Mouse (Mus musculus): ENCODE data around the gene Igdcc3. TPM values are rescaled to one million over a fixed set of nuclear protein-coding genes. Genes with fewer than 3 reads are reported as not detected.

The Igdcc3 gene
- total and polyA plus RNA-seq, 3 experiments, result 0.21 to 0.26 TPM; not detected in 1

- Histone ChIP-seq H3K27ac (ENCODE audit: insufficient read depth, low read depth) (no peak overlapping the region), H3K36me3 (replicated peaks in 1 of 2; ENCODE audit: control insufficient read depth in 1 of 2, insufficient read depth in 1 of 2, low read length in 1 of 2) (no peaks in the 10 kb centered on the region), H3K4me2 (ENCODE audit: insufficient read depth, low read depth, poor library complexity, severe bottlenecking) (peak overlapping the region; percentile 56), H3K9me3 (replicated peaks; ENCODE audit: low read length) (no peaks in the 10 kb centered on the region), H3K79me2 (replicated peaks; ENCODE audit: control insufficient read depth, extremely low read depth, insufficient read depth, poor library complexity, severe bottlenecking) (no peaks in the 10 kb centered on the region), H3K27me3 (replicated peaks) (peaks cover 45% of the 10 kb centered on the region), H3K4me1 (ENCODE audit: control insufficient read depth in 1 of 2, insufficient read depth in 2 of 2) (peaks cover 4 to 20% of the 10 kb centered on the region in 2 experiments), H3K9ac (ENCODE audit: insufficient read depth, low read depth) (no peak overlapping the region), H3K4me3 (replicated peaks in 1 of 3; ENCODE audit: low read depth in 2 of 3, low read length in 2 of 3, poor library complexity in 1 of 3) (no peak overlapping the region)
- TF ChIP-seq ZMIZ1 (IDR thresholded peaks at IDR 0.05; ENCODE audit: low read depth, low read length) (no peak), E2F4 (IDR thresholded peaks at IDR 0.05; ENCODE audit: insufficient replicate concordance, low read depth, low read length) (0 out of 2 replicates have a peak, but pooled peaks have one; percentile 29), MAX (IDR thresholded peaks at IDR 0.05; ENCODE audit: low read length) (peak; percentile 60; the same call in 1 of the 2 replicates), TBP (conservative IDR thresholded peaks at IDR 0.05; ENCODE audit: low read depth, low read length) (no peak), ELF1 (IDR thresholded peaks at IDR 0.05; ENCODE audit: low read depth, low read length) (no peak), USF1 (IDR thresholded peaks at IDR 0.05; ENCODE audit: low read depth, low read length) (no peak), BHLHE40 (IDR thresholded peaks at IDR 0.05; ENCODE audit: low read depth, low read length) (0 out of 2 replicates have a peak, but pooled peaks have one; percentile 29), IRF4 (IDR thresholded peaks at IDR 0.05; ENCODE audit: low read depth, low read length) (peak; percentile 90), ETS1 (conservative IDR thresholded peaks at IDR 0.05; ENCODE audit: low read depth, low read length) (no peak), TCF12 (IDR thresholded peaks at IDR 0.05; ENCODE audit: low read depth, low read length) (0 out of 2 replicates have a peak, but pooled peaks have one; percentile 18), SMC3 (IDR thresholded peaks at IDR 0.05; ENCODE audit: low read depth, low read length) (no peak), RCOR1 (conservative IDR thresholded peaks at IDR 0.05; ENCODE audit: low read depth, low read length) (peak; percentile 41; the same call in 1 of the 2 replicates), MEF2A (IDR thresholded peaks at IDR 0.05; ENCODE audit: borderline replicate concordance, low read depth, low read length) (0 out of 2 replicates have a peak, but pooled peaks have one; percentile 20), KAT2A (IDR thresholded peaks at IDR 0.05; ENCODE audit: insufficient replicate concordance, low read length) (no peak), MAFK (IDR thresholded peaks at IDR 0.05; ENCODE audit: insufficient replicate concordance, low read length) (0 out of 2 replicates have a peak, but pooled peaks have one; percentile 47), EP300 (IDR thresholded peaks at IDR 0.05; ENCODE audit: low read length) (peak; percentile 81), RAD21 (IDR thresholded peaks at IDR 0.05; ENCODE audit: low read depth, low read length) (no peak), MYC (IDR thresholded peaks at IDR 0.05; ENCODE audit: low read depth, low read length) (no peak), GABPA (IDR thresholded peaks at IDR 0.05; ENCODE audit: insufficient replicate concordance, low read depth, low read length) (no peak)
- in situ Hi-C loops (cut with MboI; ENCODE audit: low pct_ligation_motif_present, low pct_unique_long_range_greater_than_20kb, low sequenced_read_pairs), result no loop called here
- dilution Hi-C loops (cut with MboI; ENCODE audit: extremely low pct_ligation_motif_present, extremely low pct_unique_long_range_greater_than_20kb, low sequenced_read_pairs), result no loop called here
- DNase-seq (ENCODE audit: extremely low read depth), result peak; percentile 37
These were observed 7.5 kb downstream of the Igdcc3 start for GRCm38 (mm10) chr9:65148507-65148906.

DNA sequence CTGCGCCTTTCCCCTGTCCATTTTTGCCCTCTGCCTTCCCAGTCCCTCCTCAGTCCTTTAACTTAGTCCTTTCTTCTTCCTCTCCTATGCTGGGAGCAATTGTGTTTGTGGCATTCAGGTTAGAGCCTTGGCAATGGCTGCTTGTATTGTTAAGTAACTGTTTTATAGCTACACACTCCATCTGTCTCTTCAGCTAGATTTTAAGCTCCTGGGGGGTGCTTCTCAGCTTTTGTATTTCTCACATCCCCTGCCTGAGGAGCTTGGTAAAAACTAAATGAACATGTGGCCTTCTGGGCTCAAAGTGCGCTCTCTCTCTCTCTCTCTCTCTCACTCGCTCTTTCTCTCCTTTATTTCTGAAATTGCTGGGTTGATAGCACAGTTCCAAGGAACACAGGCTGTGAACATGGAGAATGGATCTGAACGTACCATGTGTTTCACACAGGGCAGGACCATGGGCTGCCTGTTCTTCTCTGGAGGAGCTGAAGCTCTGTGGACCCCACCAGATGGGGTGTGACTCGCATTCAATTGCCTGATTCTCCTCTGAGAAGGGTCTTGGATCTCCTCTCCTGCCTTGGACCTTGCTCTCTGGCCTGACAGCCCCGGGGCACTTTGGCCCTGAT, 11.8 kb downstream of the Igdcc3 start:
- dilution Hi-C loops (cut with MboI; ENCODE audit: extremely low pct_ligation_motif_present, extremely low pct_unique_long_range_greater_than_20kb, low sequenced_read_pairs) (no loop called here), in situ Hi-C loops (cut with MboI; ENCODE audit: low pct_ligation_motif_present, low pct_unique_long_range_greater_than_20kb, low sequenced_read_pairs) (no loop called here)
- Histone ChIP-seq H3K27me3 (replicated peaks) (peaks cover 59% of the 10 kb centered on the region), H3K9ac (ENCODE audit: insufficient read depth, low read depth) (no peak overlapping the region), H3K4me2 (ENCODE audit: insufficient read depth, low read depth, poor library complexity, severe bottlenecking) (no peak overlapping the region), H3K79me2 (replicated peaks; ENCODE audit: control insufficient read depth, extremely low read depth, insufficient read depth, poor library complexity, severe bottlenecking) (no peaks in the 10 kb centered on the region), H3K27ac (ENCODE audit: insufficient read depth, low read depth) (no peak overlapping the region), H3K36me3 (replicated peaks in 1 of 2; ENCODE audit: control insufficient read depth in 1 of 2, insufficient read depth in 1 of 2, low read length in 1 of 2) (no peaks in the 10 kb centered on the region), H3K9me3 (replicated peaks; ENCODE audit: low read length) (no peaks in the 10 kb centered on the region), H3K4me3 (replicated peaks in 1 of 3; ENCODE audit: low read depth in 2 of 3, low read length in 2 of 3, poor library complexity in 1 of 3) (no peak overlapping the region), H3K4me1 (ENCODE audit: control insufficient read depth in 1 of 2, insufficient read depth in 2 of 2) (peaks cover 4 to 29% of the 10 kb centered on the region in 2 experiments)
- TF ChIP-seq POLR2A (IDR thresholded peaks at IDR 0.05; ENCODE audit: low read depth, low read length), result no peak
- DNase-seq (ENCODE audit: extremely low read depth), result no peak

Measured in CH12.LX (cell line).